Mouse (Mus musculus): Measurements from ENCODE around the gene Adgrg3. TPM values are rescaled to one million over a fixed set of nuclear protein-coding genes. Genes with fewer than 3 reads are reported as not detected.

Gene Adgrg3
- total RNA-seq (2012; rRNA removed) = 0.36 TPM in 1 of 2 replicates, not detected in the other

GRCm38 (mm10) chr8:95017451-95017850, at the start of gene Adgrg3:
Gene Adgrg3, plus strand, starts transcription at chr8:95017692.
- in situ Hi-C loops (cut with MboI; ENCODE audit: low sequenced_read_pairs in 2 of 2, unreplicated experiment in 2 of 2) = no loop called here
- no peak for TF ChIP-seq MAFK (IDR thresholded peaks at IDR 0.05; ENCODE audit: insufficient read depth, low read depth, low read length)
- DNase-seq (ENCODE audit: low read depth, low spot score) = no peak
- Histone ChIP-seq H3K9ac (ENCODE audit: insufficient read depth, low read depth, low read length, poor library complexity, severe bottlenecking) (no peak within 1 kb of the TSS), H3K27ac (ENCODE audit: insufficient read depth, low read depth, low read length, poor library complexity, severe bottlenecking) (no peak within 1 kb of the TSS), H3K36me3 (ENCODE audit: control insufficient read depth, insufficient read depth, low read length, poor library complexity, severe bottlenecking) (no peaks in the 10 kb centered on the region), H3K9me3 (ENCODE audit: control insufficient read depth, insufficient read depth, low read depth, low read length) (no peaks in the 10 kb centered on the region), H3K4me3 (ENCODE audit: insufficient read depth in 1 of 2, low read depth in 1 of 2, low read length in 2 of 2, poor library complexity in 1 of 2, severe bottlenecking in 1 of 2) (no peak within 1 kb of the TSS), H3K4me1 (ENCODE audit: control insufficient read depth in 2 of 2, insufficient read depth in 2 of 2, low read length in 2 of 2, poor library complexity in 1 of 2) (peaks cover 0 to 4% of the 10 kb centered on the region in 2 experiments; a peak in 1 of 4 replicates)

- in situ Hi-C loops (cut with MboI; ENCODE audit: low sequenced_read_pairs in 2 of 2, unreplicated experiment in 2 of 2) = no loop called here
These were observed 44.2 kb upstream of the Adgrg3 start for GRCm38 (mm10) chr8:94973270-94973669.

GRCm38 (mm10) chr8:94973786-94974185, 43.7 kb upstream of the Adgrg3 start:
- H3K9me3 ChIP-seq (ENCODE audit: control insufficient read depth, insufficient read depth, low read depth, low read length) = no peaks in the 10 kb centered on the region
- no peak overlapping the region for H3K9ac ChIP-seq (ENCODE audit: insufficient read depth, low read depth, low read length, poor library complexity, severe bottlenecking)
- no peak for DNase-seq (ENCODE audit: low read depth, low spot score)
- in situ Hi-C loops (cut with MboI; ENCODE audit: low sequenced_read_pairs in 2 of 2, unreplicated experiment in 2 of 2) = no loop called here
- no peak overlapping the region; the same call in 1 of the 2 replicates for H3K27ac ChIP-seq (ENCODE audit: insufficient read depth, low read depth, low read length, poor library complexity, severe bottlenecking)
- TF ChIP-seq HCFC1 (IDR thresholded peaks at IDR 0.05; ENCODE audit: borderline replicate concordance, insufficient read depth, low read length) (no peak), CHD2 (IDR thresholded peaks at IDR 0.05; ENCODE audit: low read depth, low read length) (no peak)
- H3K4me1 ChIP-seq (ENCODE audit: control insufficient read depth in 2 of 2, insufficient read depth in 2 of 2, low read length in 2 of 2, poor library complexity in 1 of 2) = peaks cover 0 to 13% of the 10 kb centered on the region in 2 experiments; a peak in 2 of 4 replicates
- no peak overlapping the region for H3K4me3 ChIP-seq (ENCODE audit: insufficient read depth in 1 of 2, low read depth in 1 of 2, low read length in 2 of 2, poor library complexity in 1 of 2, severe bottlenecking in 1 of 2)
- H3K36me3 ChIP-seq (ENCODE audit: control insufficient read depth, insufficient read depth, low read length, poor library complexity, severe bottlenecking) = no peaks in the 10 kb centered on the region

More at GRCm38 (mm10) chr8:94973270-94973669, 44.2 kb upstream of the Adgrg3 start:
- H3K9ac ChIP-seq (ENCODE audit: insufficient read depth, low read depth, low read length, poor library complexity, severe bottlenecking) = no peak overlapping the region
- no peak for TF ChIP-seq ZC3H11A (IDR thresholded peaks at IDR 0.05; ENCODE audit: borderline replicate concordance, low read depth, low read length)
- no peak for TF ChIP-seq CHD2 (IDR thresholded peaks at IDR 0.05; ENCODE audit: low read depth, low read length)
- no peak for TF ChIP-seq MAFK (IDR thresholded peaks at IDR 0.05; ENCODE audit: insufficient read depth, low read depth, low read length)
- no peak for TF ChIP-seq ZNF384 (IDR thresholded peaks at IDR 0.05; ENCODE audit: low read depth, low read length)
- TF ChIP-seq HCFC1 (IDR thresholded peaks at IDR 0.05; ENCODE audit: borderline replicate concordance, insufficient read depth, low read length) = no peak
- no peaks in the 10 kb centered on the region for H3K36me3 ChIP-seq (ENCODE audit: control insufficient read depth, insufficient read depth, low read length, poor library complexity, severe bottlenecking)
- no peak overlapping the region for H3K4me3 ChIP-seq (ENCODE audit: insufficient read depth in 1 of 2, low read depth in 1 of 2, low read length in 2 of 2, poor library complexity in 1 of 2, severe bottlenecking in 1 of 2)
- H3K27ac ChIP-seq (ENCODE audit: insufficient read depth, low read depth, low read length, poor library complexity, severe bottlenecking) = no peak overlapping the region
- peaks cover 0 to 13% of the 10 kb centered on the region in 2 experiments; a peak in 2 of 4 replicates for H3K4me1 ChIP-seq (ENCODE audit: control insufficient read depth in 2 of 2, insufficient read depth in 2 of 2, low read length in 2 of 2, poor library complexity in 1 of 2)
- no peaks in the 10 kb centered on the region for H3K9me3 ChIP-seq (ENCODE audit: control insufficient read depth, insufficient read depth, low read depth, low read length)
- no peak for DNase-seq (ENCODE audit: low read depth, low spot score)

GRCm38 (mm10) chr8:94974467-94975165, 42.9 kb upstream of the Adgrg3 start, which contains the start of gene Adgrg1:
Gene Adgrg1, plus strand, starts transcription at chr8:94974751.
- Histone ChIP-seq H3K4me1 (ENCODE audit: control insufficient read depth in 2 of 2, insufficient read depth in 2 of 2, low read length in 2 of 2, poor library complexity in 1 of 2) (peaks cover 0 to 13% of the 10 kb centered on the region in 2 experiments; a peak in 2 of 4 replicates), H3K36me3 (ENCODE audit: control insufficient read depth, insufficient read depth, low read length, poor library complexity, severe bottlenecking) (no peaks in the 10 kb centered on the region), H3K4me3 (ENCODE audit: insufficient read depth in 1 of 2, low read depth in 1 of 2, low read length in 2 of 2, poor library complexity in 1 of 2, severe bottlenecking in 1 of 2) (no peak within 1 kb of the TSS), H3K27ac (ENCODE audit: insufficient read depth, low read depth, low read length, poor library complexity, severe bottlenecking) (no peak within 1 kb of the TSS; the same call in 1 of the 2 replicates), H3K9me3 (ENCODE audit: control insufficient read depth, insufficient read depth, low read depth, low read length) (no peaks in the 10 kb centered on the region), H3K9ac (ENCODE audit: insufficient read depth, low read depth, low read length, poor library complexity, severe bottlenecking) (no peak within 1 kb of the TSS)
- DNase-seq (ENCODE audit: low read depth, low spot score) = no peak
- TF ChIP-seq MAFK (IDR thresholded peaks at IDR 0.05; ENCODE audit: insufficient read depth, low read depth, low read length) (no peak), CHD2 (IDR thresholded peaks at IDR 0.05; ENCODE audit: low read depth, low read length) (no peak), ZNF384 (IDR thresholded peaks at IDR 0.05; ENCODE audit: low read depth, low read length) (no peak), ZC3H11A (IDR thresholded peaks at IDR 0.05; ENCODE audit: borderline replicate concordance, low read depth, low read length) (no peak), HCFC1 (IDR thresholded peaks at IDR 0.05; ENCODE audit: borderline replicate concordance, insufficient read depth, low read length) (no peak)
- in situ Hi-C loops (cut with MboI; ENCODE audit: low sequenced_read_pairs in 2 of 2, unreplicated experiment in 2 of 2) = no loop called here
